Mouse (Mus musculus) lung, postnatal 0 days (tissue): Measurements from ENCODE around the gene Gstp1. TPM values are rescaled to one million over a fixed set of nuclear protein-coding genes. Genes with fewer than 3 reads are reported as not detected.

Experiments used
- ATAC-seq: fragments of 200-750 bp; cut with Nextera tagmentation; 2 replicates; pipeline ENCODE4 v1.8.0; 2017; ENCODE audit warnings: moderate library complexity
- DNase-seq: peaks from one replicate; pipeline ENCODE4 v3.0.0-alpha.2; 2016; ENCODE audit warnings: low spot score
- H3K27ac ChIP-seq: fragments of 300-500 bp; sonication (generic); 2 replicates; pipeline ENCODE4 v1.5.1; 2014; ENCODE audit warnings: antibody characterized with exemption, mild to moderate bottlenecking, low read length, mixed read lengths
- H3K27me3 ChIP-seq: fragments of 300-500 bp; sonication (generic); replicated peaks from 2 replicates; pipeline ENCODE4 v1.6.1; 2014; ENCODE audit warnings: low read length, mixed read lengths; ENCODE audit not compliant: insufficient read depth
- H3K36me3 ChIP-seq: fragments of 300-500 bp; sonication (generic); 2 replicates; pipeline ENCODE4 v1.6.1; 2014; ENCODE audit warnings: low read length, mixed read lengths; ENCODE audit not compliant: insufficient read depth
- H3K4me1 ChIP-seq: fragments of 300-500 bp; sonication (generic); 2 replicates; pipeline ENCODE4 v1.6.1; 2014; ENCODE audit warnings: antibody characterized with exemption, low read depth, low read length, mixed read lengths; ENCODE audit not compliant: insufficient read depth
- H3K4me2 ChIP-seq: fragments of 300-500 bp; sonication (generic); replicated peaks from 2 replicates; pipeline ENCODE4 v1.6.1; 2014; ENCODE audit warnings: low read depth, mild to moderate bottlenecking, low read length, moderate library complexity, mixed read lengths
- H3K4me3 ChIP-seq: fragments of 300-500 bp; sonication (generic); 2 replicates; pipeline ENCODE4 v1.5.1; 2014; ENCODE audit warnings: low read depth, low read length
- H3K9ac ChIP-seq: fragments of 300-500 bp; sonication (generic); replicated peaks from 2 replicates; pipeline ENCODE4 v1.6.1; 2014; ENCODE audit warnings: low read depth, mild to moderate bottlenecking
- H3K9me3 ChIP-seq: fragments of 300-500 bp; sonication (generic); 2 replicates; pipeline ENCODE4 v1.6.1; 2016; ENCODE audit warnings: low read length, mixed read lengths
- CTCF ChIP-seq: IDR thresholded peaks from 2 replicates; pipeline ENCODE4 v1.5.1; 2016; ENCODE audit warnings: antibody characterized with exemption, mild to moderate bottlenecking
- EP300 ChIP-seq: IDR thresholded peaks from 2 replicates; pipeline ENCODE4 v1.6.1; 2016; ENCODE audit warnings: antibody characterized with exemption, mild to moderate bottlenecking, control low read depth
- WGBS: fragments of 180-500 bp; shearing (Covaris S2); extraction: QIAGEN DNeasy Blood & Tissue Kit; methylation state at CpG from one replicate; pipeline ENCODE4 v1.1.7; 2014; 5-methylcytosine and 5-hydroxymethylcytosine counted together
- polyA plus RNA-seq: library from polyadenylated mRNA; unstranded; fragments of >200 nt; fragmentation: Nextera tagmentation; extraction: Ambion mirVana; gene quantifications from 2 replicates; pipeline ENCODE4 v1.2.1, GENCODE M21; 2015

The Gstp1 gene
- polyA plus RNA-seq, 1 experiment from 2014 or later = 288 TPM

DNA sequence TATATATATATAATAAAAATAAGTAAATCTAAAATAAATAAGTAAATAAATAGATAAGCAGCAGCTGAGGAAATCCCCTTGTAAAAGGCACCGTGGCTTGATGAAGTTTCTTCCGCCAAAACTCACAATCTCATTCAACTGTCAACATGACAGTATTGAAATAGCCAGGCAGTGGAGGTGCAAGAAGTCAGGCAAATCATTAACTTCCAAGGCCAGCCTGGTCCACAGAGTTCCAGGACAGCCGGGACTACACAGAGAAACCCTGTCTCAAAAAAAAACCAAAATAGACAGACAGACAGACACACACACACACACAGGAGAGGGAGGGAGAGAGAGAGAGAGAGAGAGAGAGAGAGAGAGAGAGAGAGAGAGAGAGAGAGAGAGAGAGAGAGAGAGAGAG is 4.5 kb downstream of the Gstp1 start:
- no peak overlapping the region for H3K4me2 ChIP-seq
- TF ChIP-seq EP300 (no peak), CTCF (no peak)
- DNase-seq (no peak), ATAC-seq (no peak)
- 47% methylated on average over 3 of the region's 3 CpGs for WGBS
- no peaks in the 10 kb centered on the region for H3K9me3 ChIP-seq
- H3K4me3 ChIP-seq = no peak overlapping the region
- no peaks in the 10 kb centered on the region for H3K4me1 ChIP-seq
- no peaks in the 10 kb centered on the region for H3K27me3 ChIP-seq
- no peaks in the 10 kb centered on the region for H3K36me3 ChIP-seq
- no peak overlapping the region for H3K27ac ChIP-seq
- no peak overlapping the region for H3K9ac ChIP-seq

DNA sequence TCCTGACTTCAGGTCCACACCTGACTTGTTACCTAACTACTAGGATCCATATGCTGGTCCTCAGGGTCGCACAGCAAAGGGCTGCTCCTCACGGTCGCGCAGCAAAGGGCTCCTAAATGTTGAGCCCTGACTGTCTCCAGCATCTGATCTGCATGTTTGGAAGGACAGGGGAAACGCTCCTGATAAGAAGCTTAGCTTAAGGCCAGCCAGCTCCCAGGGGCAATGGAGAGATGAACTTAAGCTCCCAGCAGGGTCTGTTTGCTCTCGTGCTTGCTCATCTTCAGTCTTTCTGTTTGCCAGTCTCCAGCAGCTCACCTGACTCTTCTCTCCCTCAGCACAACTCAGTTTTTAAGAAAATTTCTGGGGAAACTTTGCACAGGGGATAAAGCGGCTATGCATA is 5.1 kb downstream of the Gstp1 start:
- Histone ChIP-seq H3K36me3 (no peaks in the 10 kb centered on the region), H3K9me3 (no peaks in the 10 kb centered on the region), H3K4me2 (no peak overlapping the region), H3K4me3 (no peak overlapping the region), H3K27me3 (no peaks in the 10 kb centered on the region), H3K4me1 (no peaks in the 10 kb centered on the region), H3K27ac (no peak overlapping the region), H3K9ac (no peak overlapping the region)
- 52% methylated on average over 7 of the region's 7 CpGs for WGBS
- DNase-seq = no peak
- TF ChIP-seq EP300 (no peak), CTCF (no peak)
- no peak for ATAC-seq

DNA sequence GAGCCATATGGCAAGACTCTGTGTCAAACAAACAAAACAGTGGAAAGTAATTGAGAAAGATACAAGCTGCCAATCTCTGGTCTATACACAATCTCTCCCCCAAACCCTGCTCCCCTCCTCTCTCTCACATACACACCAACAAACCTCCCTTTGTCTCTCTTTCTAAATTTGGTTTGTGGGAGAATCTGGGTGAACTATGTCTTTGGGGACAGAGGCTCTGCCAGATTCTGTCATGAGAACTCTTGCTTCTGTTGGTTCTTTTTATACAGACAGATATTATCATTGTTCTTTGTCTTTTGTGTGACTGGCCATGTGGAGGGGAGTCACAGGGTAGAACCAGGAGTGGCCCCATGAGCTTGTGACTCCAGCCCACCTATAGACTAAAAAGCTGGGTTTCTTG is 10.2 kb downstream of the Gstp1 start:
- Histone ChIP-seq H3K4me3 (no peak overlapping the region), H3K36me3 (no peaks in the 10 kb centered on the region), H3K27ac (no peak overlapping the region), H3K4me1 (no peaks in the 10 kb centered on the region), H3K4me2 (no peak overlapping the region), H3K9me3 (no peaks in the 10 kb centered on the region), H3K27me3 (no peaks in the 10 kb centered on the region), H3K9ac (no peak overlapping the region)
- TF ChIP-seq CTCF (no peak), EP300 (no peak)
- DNase-seq (no peak), ATAC-seq (no peak)

DNA sequence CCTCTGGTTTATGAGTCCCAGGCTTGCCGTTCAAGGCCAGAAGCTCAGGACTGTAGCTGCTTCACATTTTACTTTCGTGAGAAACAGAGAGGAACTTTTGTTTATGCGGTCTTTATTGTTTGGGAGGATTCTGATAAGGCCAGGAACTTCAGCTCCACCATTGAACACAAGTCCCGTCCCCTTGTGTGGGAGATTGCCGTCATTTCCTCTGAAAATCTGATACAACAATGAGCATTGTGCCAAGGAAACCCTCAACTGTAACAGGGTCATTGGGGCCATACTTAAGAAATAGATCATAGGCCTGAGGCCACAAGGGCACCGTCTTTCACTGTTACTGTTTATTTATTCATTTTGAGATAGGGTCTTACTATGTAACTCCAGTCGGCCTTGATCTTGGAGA is 14.6 kb downstream of the Gstp1 start:
- TF ChIP-seq CTCF = no peak
- peak; percentile 64 for TF ChIP-seq EP300
- H3K4me3 ChIP-seq = no peak overlapping the region
- no peaks in the 10 kb centered on the region for H3K27me3 ChIP-seq
- DNase-seq (peak; percentile 39), ATAC-seq (0 out of 2 replicates have a peak, but pooled peaks have one; percentile 46)
- WGBS = 51% methylated on average over 7 of the region's 7 CpGs
- H3K4me2 ChIP-seq = no peak overlapping the region
- H3K4me1 ChIP-seq = no peaks in the 10 kb centered on the region
- H3K27ac ChIP-seq = no peak overlapping the region
- no peaks in the 10 kb centered on the region for H3K36me3 ChIP-seq
- H3K9ac ChIP-seq = no peak overlapping the region
- no peaks in the 10 kb centered on the region for H3K9me3 ChIP-seq

DNA sequence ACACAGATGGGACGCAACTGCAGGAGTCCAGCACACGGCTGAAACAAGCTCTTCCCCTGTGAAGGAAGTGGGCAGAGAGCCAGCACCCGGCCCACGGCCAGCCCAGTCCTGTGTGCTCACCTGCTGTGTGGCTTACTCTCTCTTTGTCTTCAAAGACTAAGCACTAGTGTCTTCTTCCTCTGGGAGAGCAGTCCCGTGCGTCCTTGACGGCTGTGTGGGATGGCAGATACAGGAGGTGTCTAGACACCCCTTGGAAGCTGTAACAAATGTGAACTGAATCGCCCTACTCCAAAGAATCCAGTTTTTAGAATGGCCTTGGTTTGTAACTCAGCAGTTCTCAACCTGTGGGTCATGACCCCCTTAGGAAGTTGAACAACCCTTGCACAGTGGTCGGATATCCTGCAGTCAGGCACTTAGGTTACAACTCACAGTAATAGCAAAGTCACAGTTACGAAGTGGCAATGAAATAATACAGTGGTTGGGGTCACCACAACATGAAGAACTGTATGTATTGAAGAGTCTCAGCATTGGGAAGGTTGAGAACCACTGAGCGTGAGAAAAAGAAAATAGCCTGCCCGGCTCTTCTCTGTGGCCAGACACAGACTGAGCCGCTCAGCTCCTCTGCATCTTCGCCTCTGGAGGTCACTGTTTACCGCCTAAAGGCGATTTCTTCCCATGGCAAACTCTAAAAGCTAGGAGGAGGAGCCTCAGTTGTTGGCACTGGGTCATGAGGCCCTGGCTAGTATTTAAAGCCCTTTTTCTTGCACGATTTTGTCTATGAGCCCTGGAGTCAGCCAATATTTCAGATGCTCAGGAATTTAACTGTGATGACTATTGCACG is 18.8 kb downstream of the Gstp1 start:
- ATAC-seq (peak; percentile 94), DNase-seq (peak; percentile 94)
- Histone ChIP-seq H3K4me1 (no peaks in the 10 kb centered on the region), H3K4me2 (no peak overlapping the region), H3K9me3 (no peaks in the 10 kb centered on the region), H3K27ac (no peak overlapping the region), H3K36me3 (no peaks in the 10 kb centered on the region), H3K9ac (no peak overlapping the region), H3K4me3 (no peak overlapping the region), H3K27me3 (no peaks in the 10 kb centered on the region)
- peak; percentile 87 for TF ChIP-seq CTCF
- no peak for TF ChIP-seq EP300
- 21% methylated on average over 18 of the region's 18 CpGs for WGBS

DNA sequence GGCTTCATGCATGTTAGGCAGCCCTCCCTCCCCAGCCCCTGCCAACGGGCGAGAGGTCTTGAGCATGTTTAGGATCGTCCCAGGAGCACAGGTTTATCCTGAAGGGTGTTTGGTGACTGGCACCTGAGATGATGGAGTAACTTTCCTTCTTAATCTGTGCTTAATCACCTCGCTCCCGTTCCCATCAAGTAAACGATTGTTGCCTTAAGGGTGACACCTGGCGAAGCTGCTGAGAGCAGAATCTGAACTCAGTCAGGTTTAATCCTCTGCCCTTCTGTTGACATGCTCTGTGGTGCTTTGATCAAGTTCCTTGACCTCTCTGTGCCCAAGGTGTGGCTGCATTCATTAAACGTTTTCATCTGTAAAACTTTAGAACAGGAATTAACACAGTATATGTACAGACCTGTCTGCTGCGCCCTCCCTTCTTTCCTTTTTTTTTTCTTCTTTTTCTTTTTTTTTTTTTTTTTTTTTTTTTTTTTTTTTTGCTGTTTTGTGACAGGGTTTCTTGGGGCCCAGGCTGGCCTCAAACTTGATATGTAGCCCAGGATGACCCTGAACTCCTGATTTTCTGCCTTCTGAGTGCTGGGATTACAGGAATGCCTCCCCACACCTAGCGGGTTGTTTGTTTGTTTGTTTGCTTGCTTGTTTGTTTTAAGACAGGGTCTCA is 19.7 kb downstream of the Gstp1 start:
- no peak for ATAC-seq
- Histone ChIP-seq H3K36me3 (no peaks in the 10 kb centered on the region), H3K27me3 (no peaks in the 10 kb centered on the region), H3K27ac (no peak overlapping the region), H3K4me1 (no peaks in the 10 kb centered on the region), H3K9ac (no peak overlapping the region), H3K9me3 (no peaks in the 10 kb centered on the region), H3K4me2 (no peak overlapping the region), H3K4me3 (no peak overlapping the region)
- TF ChIP-seq CTCF = no peak
- no peak for TF ChIP-seq EP300
- WGBS = 38% methylated on average over 10 of the region's 10 CpGs
- no peak for DNase-seq
